Mouse (Mus musculus) cerebellum, adult 2 months (tissue): Measurements from ENCODE around the gene Arl4d. TPM values are rescaled to one million over a fixed set of nuclear protein-coding genes. Genes with fewer than 3 reads are reported as not detected.
"Not testable (repeated sequence)": the region's sequence is repeated elsewhere in the genome, so short reads cannot be mapped to it uniquely, and the experiment has no call there.

ENCODE experiments used
- DNase-seq, 2 experiments: peaks; one replicate each; pipeline ENCODE4 v3.0.0; 2021
- H3K27ac ChIP-seq: fragments of 200-500 bp; 2 replicates; pipeline ENCODE4 v1.5.1; 2012; ENCODE audit warnings: low read length, control low read depth, inconsistent platforms; ENCODE audit not compliant: insufficient read depth
- H3K27me3 ChIP-seq: fragments of 200-500 bp; 2 replicates; pipeline ENCODE4 v1.6.1; 2012; ENCODE audit warnings: inconsistent platforms, mild to moderate bottlenecking, low read length, moderate library complexity; ENCODE audit not compliant: control insufficient read depth, insufficient read depth
- H3K4me1 ChIP-seq: fragments of 200-500 bp; 2 replicates; pipeline ENCODE4 v1.6.1; 2011; ENCODE audit warnings: low read length; ENCODE audit not compliant: control insufficient read depth, insufficient read depth
- H3K4me3 ChIP-seq: fragments of 200-500 bp; replicated peaks from 2 replicates; pipeline ENCODE3; 2011; ENCODE audit warnings: mild to moderate bottlenecking, low read depth, low read length, control low read depth; ENCODE audit not compliant: insufficient read depth
- CTCF ChIP-seq: fragments of 200-500 bp; IDR thresholded peaks from 2 replicates; pipeline ENCODE4 v1.5.1; 2011; ENCODE audit warnings: low read depth, mild to moderate bottlenecking, control low read depth, low read length, moderate library complexity, borderline replicate concordance; ENCODE audit not compliant: insufficient read depth
- POLR2A ChIP-seq: fragments of 200-500 bp; IDR thresholded peaks from 2 replicates; pipeline ENCODE4 v1.6.1; 2011; ENCODE audit warnings: low read length, control low read depth, borderline replicate concordance; ENCODE audit not compliant: insufficient read depth
- WGBS: fragments of 180-500 bp; shearing (Covaris S2); methylation state at CpG from one replicate; pipeline ENCODE4 v1.1.7; 2018; 5-methylcytosine and 5-hydroxymethylcytosine counted together
- polyA plus RNA-seq: library from polyadenylated mRNA; depleted of rRNA; stranded (reverse); fragments of >200 nt; gene quantifications from 2 replicates; pipeline ENCODE4 v1.2.3, GENCODE M21; 2012

Gene Arl4d
- polyA plus RNA-seq, 1 experiment, result 14.5 TPM

DNA sequence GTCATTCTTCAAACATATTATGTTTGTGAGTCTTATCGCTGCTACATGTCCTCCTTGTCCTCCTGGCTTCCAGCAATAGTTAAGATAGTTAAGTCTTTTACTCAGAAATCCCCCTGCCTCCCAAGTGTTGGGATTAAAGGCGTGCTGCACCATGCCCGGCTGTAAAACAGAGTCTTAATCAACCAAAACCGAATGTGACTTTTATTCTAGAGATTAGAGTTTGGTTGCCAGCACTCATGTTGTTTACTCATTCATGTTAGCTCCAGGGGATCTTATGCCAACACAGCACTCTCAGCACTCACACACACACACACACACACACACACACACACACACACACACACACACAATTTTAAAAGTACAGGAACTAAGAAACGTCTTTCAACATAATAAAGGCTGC is 22.4 kb upstream of the Arl4d start:
- Histone ChIP-seq H3K4me3 (no peak overlapping the region), H3K27ac (no peak overlapping the region), H3K4me1 (no peaks in the 10 kb centered on the region; the same call in 1 of the 2 replicates), H3K27me3 (no peaks in the 10 kb centered on the region)
- TF ChIP-seq CTCF, result no peak
- TF ChIP-seq POLR2A, result no peak
- WGBS, result 25% methylated on average over 5 of the region's 5 CpGs
- no peak for DNase-seq

DNA sequence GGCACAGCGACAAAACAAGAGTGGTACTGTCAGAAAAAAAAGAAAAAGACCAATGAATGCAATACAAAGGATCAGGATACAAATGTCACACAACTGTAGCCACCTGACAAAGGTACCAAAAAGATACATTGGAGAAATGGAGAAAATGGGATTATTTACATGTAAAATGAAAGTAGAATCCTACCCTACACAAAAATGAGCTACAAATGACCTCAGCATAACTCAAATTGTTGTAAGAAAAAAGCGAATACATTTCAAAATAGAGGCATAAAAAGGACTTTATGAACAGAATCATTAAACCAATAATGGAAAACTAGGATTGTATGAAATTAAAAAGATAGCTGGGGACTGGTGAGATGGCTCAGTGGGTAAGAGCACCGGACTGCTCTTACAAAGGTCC is 20.8 kb upstream of the Arl4d start:
- H3K4me1 ChIP-seq, result no peaks in the 10 kb centered on the region; the same call in 1 of the 2 replicates
- no peak for DNase-seq
- 56% methylated on average over 3 of the region's 3 CpGs for WGBS
- TF ChIP-seq POLR2A (no peak), CTCF (no peak)
- no peaks in the 10 kb centered on the region for H3K27me3 ChIP-seq
- H3K4me3 ChIP-seq, result no peak overlapping the region
- H3K27ac ChIP-seq, result no peak overlapping the region

DNA sequence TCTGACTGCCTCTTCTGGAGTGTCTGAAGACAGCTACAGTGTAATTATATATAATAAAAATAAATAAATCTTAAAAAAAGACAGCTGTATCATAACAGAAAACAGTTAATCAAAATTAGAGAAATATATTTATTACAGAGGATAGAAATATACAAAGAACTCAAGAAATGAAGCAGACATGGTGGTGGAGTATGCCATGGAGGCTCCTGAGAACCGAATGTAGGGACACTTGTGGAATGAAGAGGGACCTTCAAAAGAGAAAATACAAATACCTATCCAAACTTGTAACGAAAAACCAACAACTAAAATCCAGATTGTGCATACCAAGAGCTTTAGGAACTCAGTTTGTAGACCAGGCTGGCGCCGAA is 20.3 kb upstream of the Arl4d start:
- WGBS, result 5% methylated on average over 4 of the region's 4 CpGs
- not testable (repeated sequence) for H3K4me1 ChIP-seq, H3K27me3 ChIP-seq, H3K27ac ChIP-seq, H3K4me3 ChIP-seq
- peak in 1 of 2 experiments; percentile 3 for DNase-seq

DNA sequence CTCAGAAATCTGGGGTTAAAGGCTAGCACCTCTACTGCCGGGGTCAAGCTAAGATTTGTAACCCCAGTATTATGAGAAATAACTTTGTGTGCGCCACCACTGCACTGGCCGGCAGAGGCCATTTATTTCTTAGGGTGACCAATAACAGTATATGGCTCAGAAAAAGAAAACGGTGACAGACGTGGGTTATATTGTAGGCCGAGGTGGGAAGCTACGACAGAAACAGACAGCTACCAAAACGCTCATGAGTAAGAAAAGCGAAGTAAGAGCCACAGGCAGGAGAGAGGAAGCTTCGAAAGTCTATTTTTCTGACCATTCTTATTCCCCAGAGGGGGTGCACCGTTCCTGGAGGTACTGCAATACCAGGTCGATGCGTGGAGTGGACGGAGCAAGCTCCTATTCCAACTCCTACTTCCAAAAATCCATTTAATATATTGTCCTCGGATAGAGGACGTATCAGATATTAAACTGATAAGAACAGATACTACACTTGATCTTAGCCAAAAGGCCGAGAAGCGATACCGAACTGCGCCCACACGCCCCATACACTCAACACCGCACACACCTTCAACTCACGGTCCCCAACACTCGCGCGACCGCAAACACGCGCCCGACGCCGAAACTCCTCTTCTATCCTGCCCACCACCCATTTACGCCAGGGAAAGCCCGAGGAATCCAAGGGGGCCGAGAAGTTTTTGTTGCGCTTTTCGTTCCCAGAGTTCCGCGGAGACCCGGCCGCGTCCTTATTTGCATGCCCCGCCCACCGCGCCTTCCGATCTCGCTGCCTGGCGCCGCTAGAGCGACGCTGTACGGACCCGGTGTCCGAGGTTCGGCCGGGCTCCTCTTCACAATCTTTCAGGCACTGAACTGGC is 19.7 kb upstream of the Arl4d start:
- TF ChIP-seq POLR2A, result peak; percentile 53; the same call in 1 of the 2 replicates
- not testable (repeated sequence) for H3K4me1 ChIP-seq, H3K27me3 ChIP-seq
- Histone ChIP-seq H3K4me3 (peak overlapping the region; percentile 62), H3K27ac (peak overlapping the region; percentile 90)
- peak; percentile 76 to 83 for DNase-seq
- WGBS, result under 1% methylated on average over 45 of the region's 56 CpGs

DNA sequence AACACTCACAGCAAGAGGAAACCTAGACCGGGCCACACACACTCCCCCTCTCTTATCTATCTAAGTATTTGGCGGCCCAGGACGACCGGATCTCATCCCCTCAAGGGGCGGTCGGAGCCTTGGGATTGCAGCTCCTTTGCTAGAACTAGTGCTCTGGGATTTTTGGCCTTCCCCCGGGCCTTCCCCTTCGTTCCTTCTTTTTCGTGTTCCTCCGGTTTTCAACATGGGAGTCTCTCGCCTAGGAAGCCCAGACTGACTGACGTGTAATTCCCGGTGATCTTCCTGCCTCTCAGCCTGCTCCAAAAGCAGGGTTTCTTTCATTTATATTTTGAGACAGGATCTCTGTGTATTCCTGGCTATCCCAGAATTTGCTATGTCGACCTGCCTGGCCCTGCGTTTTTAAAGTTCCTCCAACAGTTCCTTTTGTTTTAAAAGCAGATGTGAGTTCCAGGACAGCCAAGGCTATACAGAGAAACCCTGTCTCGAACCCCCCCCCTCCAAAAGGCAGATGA is 19.0 kb upstream of the Arl4d start:
- H3K4me3 ChIP-seq, result peak overlapping the region; percentile 17
- not testable (repeated sequence) for H3K4me1 ChIP-seq, DNase-seq, H3K27me3 ChIP-seq
- H3K27ac ChIP-seq, result peak overlapping the region; percentile 90
- WGBS, result 9% methylated on average over 16 of the region's 16 CpGs

DNA sequence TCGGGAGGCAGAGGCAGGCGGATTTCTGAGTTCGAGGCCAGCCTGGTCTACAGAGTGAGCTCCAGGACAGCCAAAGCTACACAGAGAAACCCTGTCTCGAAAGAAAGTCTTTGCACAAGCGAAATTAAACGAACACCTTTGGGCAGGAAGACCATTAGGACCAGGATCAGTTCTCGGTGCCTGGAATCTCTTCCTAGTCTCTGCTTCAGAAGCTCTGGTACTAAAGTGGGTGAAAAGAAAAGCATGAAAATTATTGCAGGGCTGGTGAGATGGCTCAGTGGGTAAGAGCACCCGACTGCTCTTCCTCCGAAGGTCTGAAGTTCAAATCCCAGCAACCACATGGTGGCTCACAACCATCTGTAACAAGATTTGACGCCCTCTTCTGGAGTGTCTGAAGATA is 18.2 kb upstream of the Arl4d start:
- not testable (repeated sequence) for H3K4me3 ChIP-seq, H3K27me3 ChIP-seq, H3K4me1 ChIP-seq, H3K27ac ChIP-seq, DNase-seq
- 92% methylated on average over 10 of the region's 10 CpGs for WGBS

DNA sequence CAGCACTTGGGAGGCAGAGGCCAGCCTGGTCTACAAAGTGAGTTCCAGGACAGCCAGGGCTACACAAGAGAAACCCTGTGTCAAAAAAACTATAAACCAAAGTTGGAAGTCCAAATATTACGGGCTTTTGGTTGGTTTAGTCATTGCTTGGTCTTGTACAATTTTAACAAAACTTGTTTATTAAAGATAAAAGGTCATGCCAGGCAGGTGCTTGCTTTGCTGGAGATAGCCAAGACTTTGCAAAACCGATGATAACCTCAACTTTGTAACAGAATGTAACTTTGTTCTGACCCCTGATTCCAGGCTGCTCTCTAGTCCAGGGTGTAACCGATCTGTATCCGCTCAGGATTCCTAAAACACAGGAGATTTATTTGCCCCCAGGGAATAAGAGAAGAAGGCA is 9.0 kb upstream of the Arl4d start:
- H3K4me1 ChIP-seq, result no peaks in the 10 kb centered on the region
- no peak for TF ChIP-seq CTCF
- no peak for TF ChIP-seq POLR2A
- DNase-seq, result no peak
- H3K27ac ChIP-seq, result no peak overlapping the region
- no peak overlapping the region for H3K4me3 ChIP-seq
- no peaks in the 10 kb centered on the region; the same call in 1 of the 2 replicates for H3K27me3 ChIP-seq
- WGBS, result 91% methylated on average over 4 of the region's 4 CpGs

DNA sequence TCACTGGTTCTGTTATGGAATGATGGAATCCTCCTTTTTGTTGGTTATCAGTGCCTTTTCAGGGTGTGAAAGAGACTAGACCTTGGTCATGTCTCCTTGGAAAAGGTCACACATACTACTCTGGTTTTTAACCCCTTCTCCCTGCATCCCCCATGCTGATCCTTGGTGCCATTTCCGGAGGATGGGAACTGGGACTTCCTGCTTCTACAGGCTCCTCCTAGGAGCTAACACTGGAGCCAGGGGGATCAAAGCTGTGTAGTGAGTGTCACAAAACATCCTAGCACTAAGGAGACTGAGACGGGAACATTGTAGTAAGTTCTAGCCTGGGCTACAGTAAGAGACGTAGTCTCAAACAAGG is 7.8 kb upstream of the Arl4d start:
- no peaks in the 10 kb centered on the region; the same call in 1 of the 2 replicates for H3K27me3 ChIP-seq
- H3K4me3 ChIP-seq, result peak overlapping the region; percentile 27
- no peak for DNase-seq
- H3K4me1 ChIP-seq, result no peaks in the 10 kb centered on the region
- no peak for TF ChIP-seq POLR2A
- no peak for TF ChIP-seq CTCF
- H3K27ac ChIP-seq, result peak overlapping the region; percentile 100
- WGBS, result 5% methylated on average over 3 of the region's 3 CpGs
